In the genomic region with DNA sequence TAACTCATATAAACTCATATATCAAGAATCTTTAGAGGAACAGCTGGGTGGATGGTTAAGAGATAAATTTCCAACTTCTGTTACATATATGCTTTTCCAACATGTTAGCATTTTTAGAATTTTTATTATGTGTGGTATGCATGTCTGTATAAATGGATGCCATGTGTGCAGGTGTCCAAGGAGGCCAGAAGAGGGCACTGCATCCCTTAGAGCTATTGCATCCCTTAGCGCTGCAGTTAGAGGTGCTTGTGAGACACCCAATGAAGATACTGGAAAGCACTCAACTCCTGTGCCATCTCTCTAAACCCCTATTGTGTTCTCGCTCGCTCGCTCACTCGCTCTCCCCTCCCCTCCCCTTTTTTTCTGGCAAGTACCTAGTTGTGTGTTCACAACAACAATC, we compare ENCODE assay signal across 8 mouse cellular contexts. TPM values are rescaled to one million over a fixed set of nuclear protein-coding genes. Genes with fewer than 3 reads are reported as not detected.
DNase-seq lines count a peak whose midpoint lies in the region; ATAC-seq and TF ChIP-seq lines count a peak whose summit lies in the region.

No protein-coding gene starts in this region.

- no peak overlapping the region for H3K4me2 ChIP-seq in heart, postnatal 0 days (ENCODE audit: low read depth, low read length)
- H3K4me2 ChIP-seq in midbrain, embryonic 11.5 days: no peak overlapping the region

- no peak overlapping the region for H3K4me3 ChIP-seq in heart, postnatal 0 days (ENCODE audit: low read depth, low read length)
- H3K4me3 ChIP-seq in testis, adult 2 months (ENCODE audit: control insufficient read depth, low read depth, low read length): no peak overlapping the region
- no peak overlapping the region for H3K4me3 ChIP-seq in midbrain, embryonic 11.5 days (ENCODE audit: low read depth, low read length)

- H3K9me3 ChIP-seq in heart, postnatal 0 days (replicated peaks; ENCODE audit: control insufficient read depth, low read length): no peaks in the 10 kb centered on the region
- no peaks in the 10 kb centered on the region for H3K9me3 ChIP-seq in midbrain, embryonic 11.5 days (ENCODE audit: control insufficient read depth, low read length)

- no peak overlapping the region for H3K27ac ChIP-seq in heart, postnatal 0 days (ENCODE audit: low read depth)
- no peak overlapping the region for H3K27ac ChIP-seq in testis, adult 2 months (ENCODE audit: control insufficient read depth, insufficient read depth, low read depth, low read length)
- H3K27ac ChIP-seq in midbrain, embryonic 11.5 days (ENCODE audit: low read depth, low read length): no peak overlapping the region

- 64% methylated on average over 5 of the region's 5 CpGs for WGBS in heart, postnatal 0 days
- 60% methylated on average over 5 of the region's 5 CpGs for WGBS in midbrain, embryonic 11.5 days

- H3K9ac ChIP-seq in heart, postnatal 0 days (replicated peaks; ENCODE audit: low read depth, low read length): no peak overlapping the region
- no peak overlapping the region for H3K9ac ChIP-seq in midbrain, embryonic 11.5 days (ENCODE audit: low read length)

- no peak for TF ChIP-seq POLR2A in testis, adult 2 months (IDR thresholded peaks at IDR 0.05; ENCODE audit: control insufficient read depth, low read depth, low read length)

- peak; percentile 15 for DNase-seq in heart, postnatal 0 days (ENCODE audit: low spot score)
- DNase-seq in heart, adult 11 months: no peak
- no peak for DNase-seq in testis, postnatal 14 days (ENCODE audit: low spot score)
- peak; percentile 18 for DNase-seq in forelimb bud, embryonic 11.5 days (ENCODE audit: low read depth, low spot score)
- DNase-seq in testis, postnatal 10 days (ENCODE audit: low spot score): peak; percentile 53
- DNase-seq in gastrocnemius, postnatal 4 days (ENCODE audit: low spot score in 2 of 2): no peak
- no peak for DNase-seq in midbrain, embryonic 11.5 days (ENCODE audit: low spot score, missing footprints)

- TF ChIP-seq CTCF in heart, postnatal 0 days (IDR thresholded peaks at IDR 0.05; ENCODE audit: low read depth): peak; percentile 53
- TF ChIP-seq CTCF in testis, adult 2 months (IDR thresholded peaks at IDR 0.05; ENCODE audit: control insufficient read depth, insufficient read depth, insufficient replicate concordance, low read depth, low read length): peak; percentile 26; the same call in 1 of the 2 replicates

- no peak for TF ChIP-seq EP300 in heart, postnatal 0 days (IDR thresholded peaks at IDR 0.05; ENCODE audit: low read depth)

- no peaks in the 10 kb centered on the region for H3K27me3 ChIP-seq in heart, postnatal 0 days (ENCODE audit: control insufficient read depth, insufficient read depth, low read length)
- H3K27me3 ChIP-seq in testis, adult 2 months (ENCODE audit: control insufficient read depth, insufficient read depth, low read length): no peaks in the 10 kb centered on the region
- no peaks in the 10 kb centered on the region for H3K27me3 ChIP-seq in midbrain, embryonic 11.5 days (ENCODE audit: control insufficient read depth, insufficient read depth, low read length)

- H3K4me1 ChIP-seq in heart, postnatal 0 days (ENCODE audit: control insufficient read depth, insufficient read depth): no peaks in the 10 kb centered on the region
- peaks cover 2% of the 10 kb centered on the region; the same call in 1 of the 2 replicates for H3K4me1 ChIP-seq in testis, adult 2 months (ENCODE audit: control insufficient read depth, insufficient read depth, low read length)
- no peaks in the 10 kb centered on the region for H3K4me1 ChIP-seq in midbrain, embryonic 11.5 days (ENCODE audit: control insufficient read depth, insufficient read depth, low read length)

- no peak for ATAC-seq in heart, postnatal 0 days (ENCODE audit: insufficient read depth, low read depth)
- ATAC-seq in midbrain, embryonic 11.5 days (ENCODE audit: low FRiP score): no peak

- 0 out of 2 replicates have a peak, but pooled peaks cover 8% of the 10 kb centered on the region for H3K36me3 ChIP-seq in heart, postnatal 0 days (replicated peaks; ENCODE audit: control insufficient read depth, insufficient read depth, low read length)
- no peaks in the 10 kb centered on the region for H3K36me3 ChIP-seq in testis, adult 2 months (ENCODE audit: control insufficient read depth, insufficient read depth, low read length)
- H3K36me3 ChIP-seq in midbrain, embryonic 11.5 days (ENCODE audit: control insufficient read depth, insufficient read depth, low read length): peaks cover 2% of the 10 kb centered on the region; the same call in 1 of the 2 replicates

RNA-seq across cellular contexts. Expression of gene Sec61a2, which starts 4.9 kb away (rescaled TPM):
- total RNA-seq in heart, postnatal 0 days (2014; rRNA removed; ENCODE audit: low replicate concordance): 36.7 and 37.3 TPM in 2 replicates
- 26.4 and 27.8 TPM in 2 replicates for polyA plus RNA-seq in heart, postnatal 0 days (2015; fragmentation: Nextera tagmentation; extraction: Ambion mirVana)
- polyA plus RNA-seq in testis, adult 2 months (2012; rRNA removed): 73.1 and 94.3 TPM in 2 replicates
- 10 to 100 TPM; 43.7 to 48.9 TPM for total RNA-seq in gastrocnemius, postnatal 4 days (2021)
- 74.7 and 85.6 TPM in 2 replicates for polyA plus RNA-seq in midbrain, embryonic 11.5 days (2014; fragmentation: Nextera tagmentation; extraction: Ambion mirVana)

RNA-seq across cellular contexts. Expression of gene Gm13199, which starts 37.4 kb away (rescaled TPM):
- total RNA-seq in heart, postnatal 0 days (2014; rRNA removed; ENCODE audit: low replicate concordance): 7.1 TPM in 1 of 2 replicates, not detected in the other
- 0.16 and 0.22 TPM in 2 replicates for polyA plus RNA-seq in heart, postnatal 0 days (2015; fragmentation: Nextera tagmentation; extraction: Ambion mirVana)
- polyA plus RNA-seq in testis, adult 2 months (2012; rRNA removed): 1.6 TPM in 2 replicates
- under 1 TPM in 1 of 2 experiments, not detected in 1; 0.66 TPM for total RNA-seq in gastrocnemius, postnatal 4 days (2021)
- 2.2 and 2.5 TPM in 2 replicates for polyA plus RNA-seq in midbrain, embryonic 11.5 days (2014; fragmentation: Nextera tagmentation; extraction: Ambion mirVana)

RNA-seq across cellular contexts. Expression of gene Dhtkd1, which starts 42.4 kb away (rescaled TPM):
- total RNA-seq in heart, postnatal 0 days (2014; rRNA removed; ENCODE audit: low replicate concordance): 1.6 and 2.4 TPM in 2 replicates
- 1.2 and 1.3 TPM in 2 replicates for polyA plus RNA-seq in heart, postnatal 0 days (2015; fragmentation: Nextera tagmentation; extraction: Ambion mirVana)
- 2.6 and 3.4 TPM in 2 replicates for polyA plus RNA-seq in testis, adult 2 months (2012; rRNA removed)
- 1 to 10 TPM; 1.8 to 2.1 TPM for total RNA-seq in gastrocnemius, postnatal 4 days (2021)
- 1.4 and 3.7 TPM in 2 replicates for polyA plus RNA-seq in midbrain, embryonic 11.5 days (2014; fragmentation: Nextera tagmentation; extraction: Ambion mirVana)

RNA-seq across cellular contexts. Expression of gene Upf2, which starts 51.1 kb away (rescaled TPM):
- 2.7 and 5.6 TPM in 2 replicates for total RNA-seq in heart, postnatal 0 days (2014; rRNA removed; ENCODE audit: low replicate concordance)
- polyA plus RNA-seq in heart, postnatal 0 days (2015; fragmentation: Nextera tagmentation; extraction: Ambion mirVana): 3.5 and 3.6 TPM in 2 replicates
- 8.9 and 11.0 TPM in 2 replicates for polyA plus RNA-seq in testis, adult 2 months (2012; rRNA removed)
- 10 to 100 TPM; 17.2 to 20.3 TPM for total RNA-seq in gastrocnemius, postnatal 4 days (2021)
- polyA plus RNA-seq in midbrain, embryonic 11.5 days (2014; fragmentation: Nextera tagmentation; extraction: Ambion mirVana): 13.2 and 14.0 TPM in 2 replicates

RNA-seq across cellular contexts. Expression of gene Cdc123, which starts 55.2 kb away (rescaled TPM):
- total RNA-seq in heart, postnatal 0 days (2014; rRNA removed; ENCODE audit: low replicate concordance): 42.1 and 52.6 TPM in 2 replicates
- polyA plus RNA-seq in heart, postnatal 0 days (2015; fragmentation: Nextera tagmentation; extraction: Ambion mirVana): 149 and 161 TPM in 2 replicates
- polyA plus RNA-seq in testis, adult 2 months (2012; rRNA removed): 65.4 and 79.7 TPM in 2 replicates
- total RNA-seq in gastrocnemius, postnatal 4 days (2021): 100 to 1,000 TPM; 103 to 122 TPM
- 287 and 341 TPM in 2 replicates for polyA plus RNA-seq in midbrain, embryonic 11.5 days (2014; fragmentation: Nextera tagmentation; extraction: Ambion mirVana)

Comparison
In these comparisons a context has a peak if more than half of its experiments do, and no peak if none do; other contexts are left out.
1. DNase-seq: peak in heart, postnatal 0 days (single experiment), forelimb bud, embryonic 11.5 days (single experiment) and testis, postnatal 10 days (single experiment); none in heart, adult 11 months (single experiment), testis, postnatal 14 days (single experiment), gastrocnemius, postnatal 4 days (0 of 2) and midbrain, embryonic 11.5 days (single experiment).